Mouse (Mus musculus) neural tube, embryonic 14.5 days (tissue): ENCODE results near the gene Rnf5. TPM values are rescaled to one million over a fixed set of nuclear protein-coding genes. Genes with fewer than 3 reads are reported as not detected.

Experiments used
- ATAC-seq: fragments of 200-750 bp; cut with Nextera tagmentation; 2 replicates; pipeline ENCODE4 v1.8.0; 2017; ENCODE audit warnings: low read depth, mild to moderate bottlenecking, moderate TSS enrichment, moderate library complexity
- H3K27ac ChIP-seq: fragments of 300-500 bp; sonication (generic); 2 replicates; pipeline ENCODE4 v1.5.1; 2014; ENCODE audit warnings: low read depth, mild to moderate bottlenecking, control low read depth, low read length, moderate library complexity, mixed read lengths
- H3K27me3 ChIP-seq: fragments of 300-500 bp; sonication (generic); 2 replicates; pipeline ENCODE4 v1.6.1; 2014; ENCODE audit warnings: low read length; ENCODE audit not compliant: control insufficient read depth, insufficient read depth
- H3K36me3 ChIP-seq: fragments of 300-500 bp; sonication (generic); 2 replicates; pipeline ENCODE4 v1.6.1; 2014; ENCODE audit warnings: low read length, mixed read lengths; ENCODE audit not compliant: control insufficient read depth, insufficient read depth
- H3K4me1 ChIP-seq: fragments of 300-500 bp; sonication (generic); 2 replicates; pipeline ENCODE4 v1.6.1; 2014; ENCODE audit warnings: low read length; ENCODE audit not compliant: control insufficient read depth, insufficient read depth
- H3K4me2 ChIP-seq: fragments of 300-500 bp; sonication (generic); 2 replicates; pipeline ENCODE4 v1.6.1; 2014; ENCODE audit warnings: mild to moderate bottlenecking, low read depth, low read length, control low read depth
- H3K4me3 ChIP-seq: fragments of 300-500 bp; sonication (generic); 2 replicates; pipeline ENCODE4 v1.5.1; 2014; ENCODE audit warnings: low read depth, low read length, control low read depth, mixed read lengths
- H3K9ac ChIP-seq: fragments of 300-500 bp; sonication (generic); replicated peaks from 2 replicates; pipeline ENCODE4 v1.6.1; 2014; ENCODE audit warnings: low read depth, mild to moderate bottlenecking, control low read depth, low read length, mixed read lengths
- H3K9me3 ChIP-seq: fragments of 300-500 bp; sonication (generic); 2 replicates; pipeline ENCODE4 v1.6.1; 2016; ENCODE audit warnings: low read length; ENCODE audit not compliant: control insufficient read depth
- WGBS: fragments of 180-500 bp; shearing (Covaris S2); extraction: QIAGEN DNeasy Blood & Tissue Kit; methylation state at CpG from one replicate; pipeline ENCODE4 v1.1.7; 2014; 5-methylcytosine and 5-hydroxymethylcytosine counted together
- polyA plus RNA-seq: library from polyadenylated mRNA; unstranded; fragments of >200 nt; fragmentation: Nextera tagmentation; extraction: Ambion mirVana; gene quantifications from 2 replicates; pipeline ENCODE4 v1.2.1, GENCODE M21; 2014

The Rnf5 gene
- polyA plus RNA-seq, 1 experiment from 2014 or later, result 221 TPM

- no peaks in the 10 kb centered on the region for H3K9me3 ChIP-seq
- no peaks in the 10 kb centered on the region for H3K36me3 ChIP-seq
- H3K27me3 ChIP-seq, result no peaks in the 10 kb centered on the region
- ATAC-seq, result no peak
- H3K4me1 ChIP-seq, result no peaks in the 10 kb centered on the region
- H3K9ac ChIP-seq, result no peak overlapping the region
- WGBS, result 17% methylated on average over 15 of the region's 15 CpGs
- H3K4me3 ChIP-seq, result no peak overlapping the region
- H3K4me2 ChIP-seq, result no peak overlapping the region
- no peak overlapping the region for H3K27ac ChIP-seq
Observed at GRCm38 (mm10) chr17:34559895-34560294, 43.6 kb downstream of the Rnf5 start.

GRCm38 (mm10) chr17:34559116-34559515 is 44.4 kb downstream of the Rnf5 start:
- no peak overlapping the region for H3K27ac ChIP-seq

DNA sequence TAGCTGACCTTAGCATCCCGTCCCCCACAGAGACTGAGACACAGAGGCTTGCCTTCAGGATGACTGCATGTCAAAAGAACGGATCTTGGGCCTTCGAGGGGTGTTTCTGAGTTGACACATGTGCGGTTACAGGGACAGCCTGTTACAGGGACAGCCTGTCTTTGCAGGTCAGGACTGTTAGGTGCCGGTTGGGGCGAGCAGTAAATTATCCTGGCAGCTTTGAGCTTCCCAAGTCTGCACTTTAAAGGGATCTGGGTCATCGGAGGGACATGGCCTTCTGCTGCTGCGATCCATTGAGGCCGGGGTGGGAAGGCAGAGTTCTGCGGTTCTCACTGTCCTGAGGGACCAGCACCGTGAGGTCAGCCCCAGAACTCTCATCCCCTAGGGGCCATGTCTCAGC is 46.1 kb downstream of the Rnf5 start:
- no peak overlapping the region for H3K9ac ChIP-seq
- H3K36me3 ChIP-seq, result no peaks in the 10 kb centered on the region
- no peaks in the 10 kb centered on the region for H3K9me3 ChIP-seq
- H3K4me2 ChIP-seq, result no peak overlapping the region
- H3K27ac ChIP-seq, result no peak overlapping the region
- H3K4me3 ChIP-seq, result no peak overlapping the region
- H3K27me3 ChIP-seq, result no peaks in the 10 kb centered on the region
- 51% methylated on average over 11 of the region's 11 CpGs for WGBS
- H3K4me1 ChIP-seq, result no peaks in the 10 kb centered on the region
- ATAC-seq, result no peak

More at GRCm38 (mm10) chr17:34559116-34559515, 44.4 kb downstream of the Rnf5 start:
- H3K4me3 ChIP-seq, result no peak overlapping the region
- no peaks in the 10 kb centered on the region for H3K4me1 ChIP-seq
- no peak overlapping the region for H3K9ac ChIP-seq
- no peak for ATAC-seq
- H3K9me3 ChIP-seq, result no peaks in the 10 kb centered on the region
- WGBS, result 85% methylated on average over 7 of the region's 7 CpGs
- H3K36me3 ChIP-seq, result no peaks in the 10 kb centered on the region
- H3K27me3 ChIP-seq, result no peaks in the 10 kb centered on the region
- H3K4me2 ChIP-seq, result no peak overlapping the region

DNA sequence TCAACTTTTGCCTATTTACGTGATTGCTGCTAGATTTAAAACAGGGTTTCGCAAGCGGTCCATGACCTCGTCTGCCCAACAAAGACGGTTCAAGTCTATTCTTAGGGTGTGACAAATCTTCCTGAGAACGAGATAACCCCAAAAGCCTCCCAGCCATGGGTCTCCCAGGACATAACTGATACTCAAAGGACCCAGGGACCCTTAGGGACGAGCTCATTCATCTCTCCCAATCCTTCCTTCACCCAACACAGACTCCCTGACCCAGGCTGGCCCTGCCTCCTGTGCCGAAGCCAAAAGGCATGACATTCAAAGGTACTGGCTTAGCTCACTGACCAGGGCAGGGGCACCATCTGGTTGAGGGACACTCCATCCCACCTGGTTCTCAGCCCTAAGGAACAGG is 47.1 kb downstream of the Rnf5 start:
- H3K36me3 ChIP-seq, result no peaks in the 10 kb centered on the region
- H3K4me1 ChIP-seq, result no peaks in the 10 kb centered on the region
- H3K27me3 ChIP-seq, result no peaks in the 10 kb centered on the region
- ATAC-seq, result no peak
- no peak overlapping the region for H3K4me3 ChIP-seq
- no peak overlapping the region for H3K27ac ChIP-seq
- no peaks in the 10 kb centered on the region for H3K9me3 ChIP-seq
- no peak overlapping the region for H3K4me2 ChIP-seq
- no peak overlapping the region for H3K9ac ChIP-seq
- WGBS, result 89% methylated on average over 8 of the region's 8 CpGs

DNA sequence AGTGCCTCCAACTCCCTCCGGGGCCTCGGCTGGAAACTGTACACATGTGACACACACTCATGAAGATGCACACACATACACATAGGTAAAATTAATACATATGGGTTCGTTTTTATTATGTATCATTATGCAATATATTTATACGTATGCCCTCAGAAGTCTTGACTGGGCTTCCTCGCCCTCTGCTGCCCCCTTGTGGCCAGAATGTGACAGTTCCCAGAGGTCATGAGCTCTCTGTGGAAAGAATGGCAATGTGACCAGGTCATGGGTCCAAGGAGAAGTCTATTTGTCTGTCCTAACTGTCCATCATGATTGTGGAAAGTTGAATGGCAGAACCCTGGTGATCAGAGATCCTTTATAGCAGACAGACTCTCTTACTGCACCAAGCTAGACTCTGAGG is 48.0 kb downstream of the Rnf5 start:
- WGBS, result 24% methylated on average over 5 of the region's 5 CpGs
- Histone ChIP-seq H3K4me1 (no peaks in the 10 kb centered on the region), H3K36me3 (no peaks in the 10 kb centered on the region), H3K4me3 (no peak overlapping the region), H3K27me3 (no peaks in the 10 kb centered on the region), H3K4me2 (no peak overlapping the region), H3K9ac (no peak overlapping the region), H3K9me3 (no peaks in the 10 kb centered on the region), H3K27ac (no peak overlapping the region)
- no peak for ATAC-seq

Other genes with a start within 250 kb of the Rnf5 start
- gene Btnl2, start 248.9 kb downstream of the Rnf5 start, polyA plus RNA-seq, result not detected in 2 replicates
- not detected in 2 replicates for gene Btnl1, start 226.6 kb downstream of the Rnf5 start, polyA plus RNA-seq
- 4.2 and 6.0 TPM in 2 replicates for gene BC051142, start 204.9 kb downstream of the Rnf5 start, polyA plus RNA-seq
- gene Btnl4, start 126.4 kb downstream of the Rnf5 start, polyA plus RNA-seq, result not detected in 2 replicates
- not detected in 2 replicates for gene Btnl6, start 86.3 kb downstream of the Rnf5 start, polyA plus RNA-seq
- 7.0 and 10.1 TPM in 2 replicates for gene Notch4, start 39.4 kb downstream of the Rnf5 start, polyA plus RNA-seq
- gene Gpsm3, start 13.9 kb downstream of the Rnf5 start, polyA plus RNA-seq, result 1.4 and 3.7 TPM in 2 replicates
- gene Pbx2, start 12.4 kb downstream of the Rnf5 start, polyA plus RNA-seq, result 7.7 and 8.2 TPM in 2 replicates
- 1.2 and 1.4 TPM in 2 replicates for gene Ager, start 5.8 kb downstream of the Rnf5 start, polyA plus RNA-seq
- gene Agpat1, start 572 bp upstream of the Rnf5 start, polyA plus RNA-seq, result 103 and 108 TPM in 2 replicates
- 6.0 and 18.2 TPM in 2 replicates for gene Egfl8, start 12.3 kb upstream of the Rnf5 start, polyA plus RNA-seq
- gene Ppt2, start 24.8 kb upstream of the Rnf5 start, polyA plus RNA-seq, result 21.9 and 25.4 TPM in 2 replicates
- gene Prrt1, start 25.8 kb upstream of the Rnf5 start, polyA plus RNA-seq, result 6.7 and 9.3 TPM in 2 replicates
- gene Fkbpl, start 41.1 kb upstream of the Rnf5 start, polyA plus RNA-seq, result 11.5 and 14.8 TPM in 2 replicates
- 71.8 and 92.5 TPM in 2 replicates for gene Atf6b, start 43.5 kb upstream of the Rnf5 start, polyA plus RNA-seq
- gene Tnxb, start 66.8 kb upstream of the Rnf5 start, polyA plus RNA-seq, result 0.23 and 0.32 TPM in 2 replicates
- gene C4b, start 140.2 kb upstream of the Rnf5 start, polyA plus RNA-seq, result not detected in 2 replicates
- gene Cyp21a1, start 200.9 kb upstream of the Rnf5 start, polyA plus RNA-seq, result not detected in 2 replicates
- gene Stk19, start 233.3 kb upstream of the Rnf5 start, polyA plus RNA-seq, result 30.5 and 37.7 TPM in 2 replicates
- gene Dxo, start 233.3 kb upstream of the Rnf5 start, polyA plus RNA-seq, result 59.4 and 67.7 TPM in 2 replicates
- gene Skiv2l, start 246.5 kb upstream of the Rnf5 start, polyA plus RNA-seq, result 46.2 and 57.7 TPM in 2 replicates
- 78.3 and 78.9 TPM in 2 replicates for gene Nelfe, start 246.7 kb upstream of the Rnf5 start, polyA plus RNA-seq